Mouse (Mus musculus) ovary, adult 18-20 months (tissue): Measurements from ENCODE around the gene Raf1.
"Not testable (repeated sequence)": the region's sequence is repeated elsewhere in the genome, so short reads cannot be mapped to it uniquely, and the experiment has no call there.

Experiments
- DNase-seq: peaks from one replicate; pipeline ENCODE4 v3.0.0; 2022; ENCODE audit warnings: low spot score, mixed read lengths

Gene Raf1

DNA sequence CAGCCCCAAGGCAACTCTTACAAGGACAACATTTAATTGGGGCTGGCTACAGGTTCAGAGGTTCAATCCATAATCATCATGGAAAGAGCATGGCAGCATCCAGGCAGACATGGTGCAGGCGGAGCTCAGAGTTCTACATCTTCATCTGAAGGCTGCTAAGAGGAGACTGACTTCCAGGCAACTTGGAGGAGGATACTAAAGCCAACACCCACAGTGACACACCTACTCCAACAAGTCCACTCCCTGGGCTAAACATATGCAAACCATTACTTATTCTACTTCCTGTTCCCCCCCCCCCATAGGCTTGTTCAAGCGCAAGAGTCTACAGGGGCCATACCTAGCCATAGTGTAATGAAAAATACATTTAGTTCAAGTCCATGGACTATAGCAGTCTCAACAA is 7.8 kb upstream of the Raf1 start:
- no peak for DNase-seq

DNA sequence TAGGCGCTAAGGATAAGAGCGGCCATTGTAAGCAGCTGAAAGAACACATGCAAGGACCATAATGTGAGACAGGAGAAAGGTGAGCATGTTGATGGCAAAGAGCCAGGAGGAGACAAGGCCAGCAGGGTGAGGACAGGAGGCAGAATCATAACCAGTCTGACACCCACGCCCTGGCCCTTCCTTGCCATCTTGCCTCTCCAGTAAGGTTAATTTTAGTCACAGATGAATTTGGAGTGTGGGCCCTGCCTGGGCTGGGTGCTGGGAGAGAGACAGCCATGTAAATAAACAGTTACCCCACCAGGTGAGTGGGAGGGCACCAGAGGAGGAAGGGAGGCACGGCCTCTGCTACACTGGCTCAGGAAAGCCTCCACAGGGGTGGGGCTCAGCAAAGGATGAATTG is 4.6 kb upstream of the Raf1 start:
- no peak for DNase-seq

- DNase-seq: no peak
Measured at GRCm38 (mm10) chr6:115678012-115678411, 1.6 kb upstream of the Raf1 start.

- no peak for DNase-seq
Measured at GRCm38 (mm10) chr6:115677441-115677840, 1.0 kb upstream of the Raf1 start.

DNA sequence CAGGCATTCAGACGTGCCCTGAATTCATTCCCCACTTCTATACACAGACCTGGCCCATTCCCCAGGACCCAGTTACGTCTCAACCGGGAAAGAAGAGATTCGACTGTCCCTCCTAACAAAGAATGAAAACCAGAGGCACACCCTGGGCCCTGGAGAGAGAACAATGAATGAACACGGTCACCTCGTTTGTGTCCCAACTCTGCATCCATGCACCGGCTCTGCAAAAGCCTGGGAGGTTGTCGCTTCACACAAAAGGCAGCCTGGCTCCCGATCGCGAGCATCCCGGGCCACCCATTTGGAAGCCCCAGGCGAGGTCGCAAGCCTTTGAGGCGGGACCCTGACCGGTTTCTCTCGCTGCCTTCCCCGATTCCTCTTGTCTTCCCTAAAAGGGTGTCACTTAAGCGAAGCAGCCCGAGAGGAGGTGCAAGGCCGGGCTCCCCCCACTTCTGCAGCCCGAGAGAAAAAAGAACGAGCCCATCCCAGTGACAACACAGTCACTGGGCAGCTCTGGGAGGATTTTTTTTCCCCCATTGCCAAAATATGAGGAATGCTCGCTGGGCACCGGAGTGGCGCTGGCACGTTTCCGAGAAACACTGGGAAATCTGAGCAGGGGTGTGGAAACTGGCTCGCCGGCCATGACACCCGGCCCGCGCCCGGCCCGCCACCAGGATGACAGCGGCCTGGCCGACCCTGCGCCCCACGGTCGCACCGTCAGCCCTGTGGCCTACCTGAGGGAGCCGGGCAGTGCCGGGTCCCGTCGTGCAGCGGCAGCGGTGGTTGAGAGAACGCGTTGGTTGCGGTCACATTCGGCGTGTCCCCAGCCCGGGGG is 713 bp downstream of the Raf1 start:
- peak; percentile 48 for DNase-seq

DNA sequence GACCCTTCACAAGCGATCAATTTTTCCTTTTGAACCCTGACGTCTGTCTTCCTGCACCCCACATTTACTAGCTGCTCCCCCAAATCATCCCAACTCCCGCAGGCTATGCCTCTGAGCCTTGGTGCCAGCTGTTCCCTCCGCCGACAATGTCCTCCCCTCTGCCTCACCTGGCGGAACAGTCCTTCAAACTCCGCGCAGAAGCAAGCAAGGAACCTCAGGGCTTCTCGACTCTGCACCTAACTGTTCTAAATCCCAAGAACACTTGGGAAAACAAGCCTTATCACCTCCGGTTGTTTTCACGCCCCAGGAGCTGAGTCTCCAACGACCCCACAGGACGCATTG is 1.3 kb downstream of the Raf1 start:
- no peak for DNase-seq

GRCm38 (mm10) chr6:115674316-115674715 is 2.1 kb downstream of the Raf1 start:
- DNase-seq: peak; percentile 52

DNA sequence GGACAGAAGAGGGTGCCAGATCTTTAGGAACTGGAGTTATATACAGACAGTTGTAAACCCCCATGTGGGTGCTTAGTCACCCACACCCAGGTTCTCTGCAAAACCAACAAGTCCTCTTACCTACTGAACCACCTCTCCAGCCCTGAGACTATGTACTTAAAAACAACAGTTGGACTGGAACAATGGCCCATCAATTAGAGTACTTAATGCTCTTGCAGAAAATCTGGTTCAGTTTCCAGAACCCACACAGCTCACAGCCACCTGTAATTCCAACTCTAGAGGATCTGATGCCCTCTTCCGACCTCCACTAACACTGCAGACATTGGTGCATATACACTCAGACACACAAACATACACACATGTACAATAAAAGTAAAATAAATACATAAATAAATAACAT is 3.7 kb downstream of the Raf1 start:
- DNase-seq: no peak

GRCm38 (mm10) chr6:115666641-115667040 is 9.8 kb downstream of the Raf1 start:
- DNase-seq: no peak

- DNase-seq: no peak
Measured at GRCm38 (mm10) chr6:115664268-115664667, 12.2 kb downstream of the Raf1 start.

DNA sequence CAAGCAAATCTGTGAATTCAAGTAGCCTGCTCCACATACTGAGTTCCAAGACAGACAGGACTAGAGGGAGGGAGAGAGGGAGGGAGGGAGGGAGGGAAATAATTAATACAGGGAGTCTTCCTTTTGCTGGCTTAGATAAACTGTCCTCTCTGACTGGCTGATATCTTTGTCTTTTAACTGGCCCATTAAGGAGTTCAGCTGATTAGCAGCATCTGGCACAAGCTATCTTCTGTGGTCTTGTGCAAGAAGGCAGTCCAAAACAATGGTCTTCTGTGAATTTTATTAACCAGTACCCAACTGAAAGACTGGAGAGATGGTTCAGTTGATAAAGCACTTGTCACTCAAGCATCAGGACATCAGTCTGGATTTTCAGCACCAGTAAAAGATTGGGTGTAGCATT is 17.6 kb downstream of the Raf1 start:
- DNase-seq: no peak

DNA sequence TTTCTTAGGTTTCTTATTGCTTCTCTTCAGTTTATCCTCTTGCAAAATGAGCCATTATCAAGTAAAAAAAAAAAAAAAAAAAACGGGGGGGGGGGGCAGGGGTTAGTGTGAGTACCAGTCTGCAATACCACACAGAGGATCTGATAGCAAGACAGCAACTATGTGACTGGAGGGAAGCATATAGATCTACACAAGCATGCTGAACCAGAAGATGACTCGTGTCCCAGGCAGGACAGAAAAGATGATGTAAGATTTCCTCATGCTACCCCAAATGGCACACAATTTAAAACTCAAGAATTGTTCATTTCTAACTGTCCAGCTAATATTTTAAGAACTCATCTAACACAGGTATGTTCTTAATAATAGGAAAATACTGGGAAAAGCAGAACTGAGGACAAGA is 22.5 kb downstream of the Raf1 start:
- no peak for DNase-seq

DNA sequence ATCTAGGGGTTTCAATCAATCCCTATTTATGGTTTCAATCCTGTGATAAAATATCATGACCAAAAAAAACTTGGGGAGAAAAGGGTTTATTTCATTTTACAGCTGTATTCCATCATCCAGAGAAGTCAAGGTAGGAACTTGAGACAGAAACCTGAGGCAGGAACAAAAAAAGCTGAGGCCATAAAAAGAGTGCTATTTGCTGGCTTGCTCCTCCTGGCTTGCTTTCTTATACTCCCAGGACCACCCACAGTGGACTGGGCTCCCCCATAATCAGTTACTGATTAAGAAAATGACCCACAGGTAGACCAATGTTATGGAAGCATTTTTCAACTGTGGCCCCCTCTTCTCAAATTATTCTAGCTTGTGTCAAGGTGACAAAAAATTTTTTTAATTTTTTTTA is 24.7 kb downstream of the Raf1 start:
- no peak for DNase-seq

GRCm38 (mm10) chr6:115650476-115651427 is 25.7 kb downstream of the Raf1 start:
- DNase-seq: no peak

- no peak for DNase-seq
Measured at GRCm38 (mm10) chr6:115649792-115650365, 26.6 kb downstream of the Raf1 start.

DNA sequence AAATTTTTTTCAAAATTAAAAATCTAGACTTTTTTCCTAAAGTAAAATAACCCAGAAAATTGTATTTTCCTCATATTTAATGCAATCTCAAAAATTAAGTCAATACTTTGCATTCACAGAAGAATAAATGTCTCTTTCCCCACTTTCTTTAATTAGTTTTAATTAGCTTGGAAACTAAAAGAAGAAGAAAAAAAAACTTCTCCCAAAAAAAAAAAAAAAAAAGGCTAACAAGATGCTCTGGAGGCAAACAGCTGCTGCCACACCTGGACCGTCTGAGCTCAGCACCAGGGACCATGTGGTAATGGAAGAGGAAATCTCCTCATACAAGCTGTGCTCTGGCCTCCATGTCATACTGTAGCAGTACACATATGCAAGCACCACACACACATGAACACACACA is 33.1 kb downstream of the Raf1 start:
- DNase-seq: no peak

DNA sequence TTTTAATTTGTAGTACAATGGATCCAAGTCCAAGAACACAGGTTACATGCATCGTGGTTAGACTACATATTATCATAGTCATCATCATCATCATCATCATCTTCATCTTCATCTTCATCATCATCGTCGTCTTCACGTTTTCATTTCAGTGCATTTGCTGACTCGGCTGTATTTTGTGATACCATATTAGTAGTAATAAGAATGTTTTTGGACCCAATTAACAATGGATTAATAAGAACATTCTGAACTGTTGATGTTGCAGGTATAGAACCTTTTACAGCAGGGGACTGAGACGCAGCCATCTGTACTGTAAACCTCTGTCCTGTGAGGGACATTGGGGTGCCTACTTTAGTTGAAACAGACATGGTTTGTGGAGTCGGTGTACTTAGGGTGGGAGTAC is 38.2 kb downstream of the Raf1 start:
- not testable (repeated sequence) for DNase-seq

DNA sequence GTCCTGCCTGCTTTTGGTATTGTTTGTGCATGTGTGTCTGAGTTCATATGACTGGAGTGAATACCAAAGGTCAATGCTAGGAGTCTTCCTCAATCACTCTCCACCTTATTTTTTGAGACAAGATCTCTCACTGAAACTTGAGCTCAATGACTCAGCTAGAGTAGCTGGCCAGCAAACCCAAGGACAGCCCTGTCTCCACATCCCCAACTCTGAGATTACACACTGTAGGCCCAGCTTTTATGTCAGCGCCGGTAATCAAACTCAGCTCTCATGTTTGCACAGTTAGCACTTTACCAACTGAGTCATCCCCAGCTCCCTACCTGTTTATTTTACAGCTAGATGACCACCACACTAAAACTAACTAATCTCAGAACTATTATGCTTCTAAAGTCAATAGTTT is 42.4 kb downstream of the Raf1 start:
- DNase-seq: no peak

DNA sequence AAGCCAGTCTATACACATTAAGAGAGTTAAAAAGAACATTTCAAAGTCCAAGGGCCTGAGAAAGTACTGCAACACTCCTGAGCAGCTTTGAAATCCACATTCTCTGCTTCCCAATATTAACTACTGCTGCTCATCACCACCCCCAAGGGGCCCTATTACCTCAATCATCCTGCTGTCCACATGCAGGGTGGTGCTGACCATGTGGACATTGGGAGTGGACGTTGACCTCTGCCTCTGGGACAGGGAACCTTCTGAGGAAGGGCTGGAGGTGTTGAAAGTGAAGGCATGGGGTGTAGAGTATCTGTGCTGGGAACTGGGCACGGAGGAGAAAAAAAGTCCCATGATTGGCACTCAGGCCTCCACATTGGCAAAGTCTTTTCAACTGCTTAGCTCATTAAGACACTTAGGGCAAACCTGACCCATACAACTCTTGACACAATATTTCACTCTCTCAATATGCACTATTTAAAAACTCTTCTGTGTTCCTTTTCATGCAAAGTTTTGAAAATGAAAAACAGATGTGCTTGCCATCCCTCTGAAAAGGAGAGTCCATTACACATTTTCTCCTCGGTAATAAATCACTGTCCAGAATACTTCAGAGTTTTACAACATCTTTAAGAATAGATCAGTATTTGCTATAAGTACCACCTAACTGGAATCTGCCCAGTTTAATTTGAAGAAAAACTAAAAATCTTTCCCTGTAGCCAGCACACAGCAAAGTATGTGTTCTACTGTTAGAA is 45.2 kb downstream of the Raf1 start:
- no peak for DNase-seq

DNA sequence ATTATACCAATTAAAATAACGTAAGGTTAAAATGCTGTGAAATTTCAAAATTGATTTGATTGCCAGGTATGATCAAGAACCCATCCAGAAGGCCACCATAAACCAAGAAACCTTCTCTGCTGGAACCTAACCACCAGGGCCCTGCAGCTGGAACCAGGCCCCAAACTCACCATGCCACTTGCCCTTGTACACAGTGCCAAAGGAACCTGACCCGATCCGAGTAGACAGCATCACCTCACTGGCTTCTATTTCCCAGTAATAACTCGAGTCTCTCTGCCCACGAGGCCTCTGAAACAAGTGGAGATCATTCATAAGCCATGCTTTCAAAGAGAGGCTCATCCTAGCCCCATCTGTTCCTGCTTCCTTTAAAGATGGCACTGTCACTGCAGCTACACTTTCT is 50.3 kb downstream of the Raf1 start:
- no peak for DNase-seq

DNA sequence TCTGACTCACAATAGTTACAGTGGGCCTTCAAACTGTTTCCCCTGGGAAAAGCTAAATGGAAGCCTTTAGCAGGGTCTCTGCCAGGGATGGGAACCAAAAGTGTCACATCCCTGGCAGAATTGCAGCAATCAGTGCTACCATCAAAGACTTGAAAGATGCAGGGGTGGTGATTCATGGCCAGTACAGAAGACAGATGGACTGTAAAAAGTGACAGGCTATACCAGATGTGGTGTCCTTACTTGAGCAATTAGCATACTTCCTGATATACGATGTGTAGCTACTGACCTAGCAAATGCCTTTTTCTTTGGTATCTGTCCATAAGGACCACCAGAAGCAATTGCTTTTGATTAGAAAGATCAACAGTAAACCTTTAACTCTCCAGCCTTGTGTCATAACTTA is 55.5 kb downstream of the Raf1 start:
- no peak for DNase-seq

DNA sequence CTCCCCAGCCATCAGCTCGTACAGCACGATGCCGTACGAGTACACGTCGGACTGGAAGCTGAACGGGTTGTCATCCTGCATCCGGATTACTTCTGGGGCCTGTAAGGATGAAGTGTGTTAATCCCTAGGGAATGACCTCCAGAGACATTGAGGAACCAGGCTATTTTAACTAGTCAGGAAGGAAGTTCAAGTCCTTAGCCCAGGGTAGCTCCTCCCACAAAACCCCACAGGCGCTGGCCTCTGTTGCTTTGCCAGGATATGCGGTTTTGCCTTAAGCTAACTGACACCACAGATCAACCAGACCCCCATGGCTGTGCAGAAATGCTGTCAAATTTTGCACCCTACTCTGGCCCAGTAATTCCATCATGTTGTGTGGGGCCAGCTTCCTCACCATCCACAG is 56.6 kb downstream of the Raf1 start:
- DNase-seq: no peak
